Mouse (Mus musculus) CD4-positive naive resting alpha-beta T cell, adult 76 days (primary cell): ENCODE results near the gene Cntn3. TPM values are rescaled to one million over a fixed set of nuclear protein-coding genes. Genes with fewer than 3 reads are reported as not detected.

Source experiments
- total RNA-seq: library from RNA; stranded (reverse); gene quantifications from one replicate; pipeline ENCODE4 v1.2.4, GENCODE M21; 2023

Cntn3 gene
- total RNA-seq = not detected

DNA sequence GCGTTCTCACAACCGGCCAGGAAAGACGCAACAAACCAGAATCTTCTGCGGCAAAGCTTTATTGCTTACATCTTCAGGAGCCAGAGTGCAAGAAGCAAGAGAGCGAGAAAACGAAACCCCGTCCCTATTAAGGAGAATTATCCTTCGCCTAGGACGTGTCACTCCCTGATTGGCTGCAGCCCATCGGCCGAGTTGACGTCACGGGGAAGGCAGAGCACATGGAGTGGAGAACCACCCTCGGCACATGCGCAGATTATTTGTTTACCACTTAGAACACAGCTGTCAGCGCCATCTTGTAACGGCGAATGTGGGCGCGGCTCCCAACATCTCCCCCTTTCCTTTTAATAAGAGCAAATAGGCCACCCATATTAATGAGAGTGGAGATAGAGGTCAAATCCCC is at the start of gene Cntn3:
Gene Cntn3, minus strand, starts transcription at position 101 of the 400 bp plus-strand sequence.

